Mouse (Mus musculus) erythroblast, embryonic 14.5 days (primary cell): ENCODE measurements around the gene Pbxip1.

Experiments
- GATA1 ChIP-seq: IDR thresholded peaks from 2 replicates; pipeline ENCODE4 v1.6.1; 2012; ENCODE audit warnings: low read length, inconsistent platforms, mixed read lengths
- TAL1 ChIP-seq: IDR thresholded peaks from 3 replicates; pipeline ENCODE4 v1.6.1; 2012; ENCODE audit warnings: low read length, inconsistent platforms, mixed read lengths

GRCm38 (mm10) chr3:89391663-89392511, 44.6 kb upstream of the Pbxip1 start:
- TF ChIP-seq TAL1 (no peak), GATA1 (no peak)
